Mouse (Mus musculus) liver, adult 2 months (tissue): ENCODE results near the gene Tagln. TPM values are rescaled to one million over a fixed set of nuclear protein-coding genes. Genes with fewer than 3 reads are reported as not detected.

Experiments
- DNase-seq: peaks from one replicate; pipeline ENCODE4 v3.0.0-alpha.2; 2011; ENCODE audit warnings: low read depth, low spot score; ENCODE audit errors: extremely low read depth
- H3K27ac ChIP-seq: fragments of 200-500 bp; replicated peaks from 2 replicates; pipeline ENCODE4 v1.5.1; 2012; ENCODE audit warnings: low read depth, mild to moderate bottlenecking, control low read depth, inconsistent platforms, low read length; ENCODE audit not compliant: insufficient read depth
- H3K27me3 ChIP-seq: fragments of 200-500 bp; 2 replicates; pipeline ENCODE4 v1.6.1; 2012; ENCODE audit warnings: mild to moderate bottlenecking, moderate library complexity, low read length, inconsistent platforms; ENCODE audit not compliant: control insufficient read depth, insufficient read depth
- H3K36me3 ChIP-seq: fragments of 200-500 bp; 2 replicates; pipeline ENCODE4 v1.6.1; 2012; ENCODE audit warnings: low read length, inconsistent platforms; ENCODE audit not compliant: control insufficient read depth, insufficient read depth
- H3K4me1 ChIP-seq: fragments of 200-500 bp; 2 replicates; pipeline ENCODE4 v1.6.1; 2011; ENCODE audit warnings: low read length; ENCODE audit not compliant: control insufficient read depth, insufficient read depth
- H3K4me3 ChIP-seq: fragments of 200-500 bp; 2 replicates; pipeline ENCODE4 v1.5.1; 2011; ENCODE audit warnings: low read depth, mild to moderate bottlenecking, control low read depth, low read length, moderate library complexity; ENCODE audit not compliant: insufficient read depth
- H3K79me2 ChIP-seq: fragments of 200-500 bp; 2 replicates; pipeline ENCODE4 v1.6.1; 2012; ENCODE audit warnings: inconsistent platforms, mild to moderate bottlenecking, low read length, moderate library complexity; ENCODE audit not compliant: control insufficient read depth, insufficient read depth
- H3K9ac ChIP-seq: fragments of 200-500 bp; 2 replicates; pipeline ENCODE4 v1.6.1; 2012; ENCODE audit warnings: low read depth, mild to moderate bottlenecking, control low read depth, inconsistent platforms, low read length
- CTCF ChIP-seq: fragments of 200-500 bp; IDR thresholded peaks from 2 replicates; pipeline ENCODE4 v1.5.1; 2011; ENCODE audit warnings: low read depth, low read length, control low read depth
- POLR2A ChIP-seq: fragments of 200-500 bp; IDR thresholded peaks from 2 replicates; pipeline ENCODE4 v1.6.1; 2011; ENCODE audit warnings: low read length, control low read depth; ENCODE audit not compliant: insufficient read depth; ENCODE audit errors: extremely low read depth
- WGBS: fragments of 180-500 bp; shearing (Covaris S2); methylation state at CpG from one replicate; pipeline ENCODE4 v1.1.7; 2018; 5-methylcytosine and 5-hydroxymethylcytosine counted together
- polyA plus RNA-seq: library from polyadenylated mRNA; depleted of rRNA; stranded (reverse); fragments of >200 nt; gene quantifications from 2 replicates; pipeline ENCODE4 v1.2.3, GENCODE M21; 2012
- total RNA-seq: library from RNA; depleted of rRNA; stranded (reverse); fragments of >200 nt; gene quantifications from 2 replicates; pipeline ENCODE4 v1.2.3, GENCODE M21; 2014

Gene Tagln
- total and polyA plus RNA-seq, 2 experiments, result 5.3 to 7.2 TPM

DNA sequence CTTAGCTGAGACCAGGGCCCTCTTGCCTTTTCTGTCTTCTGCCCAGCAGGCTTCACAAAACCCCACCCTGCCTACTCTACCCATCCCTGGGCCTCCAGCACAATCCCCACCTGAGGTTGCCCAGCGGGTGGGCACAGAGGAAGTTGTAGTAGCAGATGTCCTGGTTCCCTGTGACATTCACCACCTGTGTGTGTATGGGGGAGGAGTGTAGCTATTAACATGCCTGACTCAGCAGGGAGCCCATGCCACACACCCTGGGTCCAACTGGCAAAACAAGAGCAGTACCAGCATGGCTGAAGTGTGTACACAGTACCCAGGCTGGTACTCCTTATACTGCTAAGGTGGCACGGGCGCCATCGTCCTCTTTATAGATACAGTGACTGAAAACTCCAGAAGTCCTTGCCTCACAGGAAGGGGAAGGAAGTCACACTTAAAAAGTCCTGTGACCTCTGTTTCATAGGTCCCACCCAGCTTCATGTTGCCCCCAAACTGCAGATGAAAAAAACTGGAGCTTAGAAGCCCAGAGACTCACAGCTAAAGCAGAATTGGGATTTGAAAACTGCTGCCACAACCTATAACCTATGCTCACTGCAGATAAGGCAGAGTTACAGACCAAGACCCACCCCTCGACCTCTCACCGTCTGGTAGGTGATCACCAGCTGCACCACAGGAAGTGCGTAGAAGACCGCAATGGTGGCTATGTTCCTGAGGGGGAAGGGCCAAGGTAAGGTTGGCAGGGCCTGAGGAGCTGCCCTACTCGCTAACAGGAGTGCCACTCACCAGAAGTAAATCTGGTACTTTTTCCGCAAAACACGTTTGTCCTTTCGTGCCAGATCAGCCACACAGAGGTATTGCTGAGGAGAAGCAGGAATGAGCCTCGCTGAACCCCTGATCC lies 8.9 kb upstream of the Tagln start:
- Histone ChIP-seq H3K27me3 (no peaks in the 10 kb centered on the region), H3K4me3 (no peak overlapping the region), H3K4me1 (no peaks in the 10 kb centered on the region), H3K9ac (no peak overlapping the region), H3K36me3 (peaks cover 47% of the 10 kb centered on the region), H3K79me2 (no peaks in the 10 kb centered on the region), H3K27ac (no peak overlapping the region)
- no peak for TF ChIP-seq CTCF
- no peak for TF ChIP-seq POLR2A
- 86% methylated on average over 13 of the region's 13 CpGs for WGBS
- DNase-seq, result no peak

DNA sequence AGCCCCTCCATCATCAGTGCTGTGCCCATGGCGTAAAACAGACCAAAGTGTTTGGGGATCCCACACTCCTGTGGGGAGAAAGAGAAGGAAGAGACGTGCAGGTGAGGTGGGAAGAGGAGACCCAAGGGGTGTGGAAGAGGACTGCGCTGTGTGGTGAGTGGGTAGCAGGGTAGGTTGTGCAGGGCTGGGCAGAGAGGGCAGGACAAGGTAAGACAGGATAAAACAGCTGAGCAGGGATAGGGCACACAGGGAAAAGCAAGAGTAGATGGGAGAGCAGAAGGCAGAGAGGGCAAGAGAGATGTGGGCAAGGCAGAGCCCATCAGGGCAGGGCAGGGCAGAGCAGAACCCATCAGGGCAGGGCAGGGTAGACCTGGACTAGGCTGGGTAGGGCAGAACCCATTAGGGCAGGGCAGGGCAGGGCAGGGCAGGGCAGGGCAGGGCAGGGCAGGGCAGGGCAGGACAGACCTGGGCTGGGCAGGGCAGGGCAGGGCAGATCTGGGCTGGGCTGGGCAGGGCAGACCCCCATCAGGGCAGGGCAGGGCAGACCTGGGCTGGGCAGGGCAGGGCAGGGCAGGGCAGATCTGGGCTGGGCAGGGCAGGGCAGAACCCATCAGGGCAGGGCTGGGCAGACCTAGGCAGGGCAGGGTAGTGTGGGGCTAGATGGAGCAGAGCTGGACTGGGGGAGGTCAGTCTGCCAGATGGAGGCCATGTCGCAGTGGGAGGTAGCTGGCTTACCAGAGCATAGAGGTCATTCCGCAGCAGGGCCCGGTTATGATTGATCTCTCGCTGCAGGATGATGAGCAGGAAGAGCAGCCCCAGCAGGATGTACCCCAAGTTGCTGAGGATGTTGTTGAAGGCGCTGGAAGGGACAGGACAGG lies 8.0 kb upstream of the Tagln start:
- TF ChIP-seq POLR2A (no peak), CTCF (no peak)
- no peak for DNase-seq
- whole genome bisulfite sequencing, result 94% methylated on average over 8 of the region's 8 CpGs
- Histone ChIP-seq H3K36me3 (peaks cover 39% of the 10 kb centered on the region), H3K4me3 (no peak overlapping the region), H3K27ac (no peak overlapping the region), H3K4me1 (no peaks in the 10 kb centered on the region), H3K9ac (no peak overlapping the region), H3K27me3 (no peaks in the 10 kb centered on the region), H3K79me2 (no peaks in the 10 kb centered on the region)

DNA sequence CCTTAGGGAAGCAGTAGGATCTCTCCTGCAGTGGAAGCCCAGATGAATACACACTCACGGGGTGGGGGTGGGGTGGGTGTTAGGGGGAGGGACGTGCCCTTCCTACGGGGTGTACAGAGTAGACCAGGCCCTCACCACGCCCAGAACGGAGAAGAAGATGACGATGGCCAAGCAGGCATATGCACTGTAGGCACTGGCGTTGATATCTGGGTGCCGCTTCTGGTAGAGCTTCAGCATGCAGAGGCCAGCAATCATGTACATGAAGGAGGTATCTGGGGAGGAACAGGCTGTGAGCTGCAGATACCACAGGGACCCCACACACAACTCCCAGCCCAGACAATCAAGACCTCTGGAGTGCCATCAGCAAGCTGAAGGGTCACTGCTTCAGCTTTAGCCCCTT lies 7.1 kb upstream of the Tagln start:
- 95% methylated on average over 8 of the region's 8 CpGs for WGBS
- Histone ChIP-seq H3K4me1 (0 out of 2 replicates have a peak, but pooled peaks cover 4% of the 10 kb centered on the region), H3K36me3 (peaks cover 34% of the 10 kb centered on the region), H3K9ac (no peak overlapping the region), H3K27ac (no peak overlapping the region), H3K79me2 (no peaks in the 10 kb centered on the region), H3K4me3 (no peak overlapping the region), H3K27me3 (no peaks in the 10 kb centered on the region)
- DNase-seq, result no peak
- no peak for TF ChIP-seq POLR2A
- TF ChIP-seq CTCF, result no peak

DNA sequence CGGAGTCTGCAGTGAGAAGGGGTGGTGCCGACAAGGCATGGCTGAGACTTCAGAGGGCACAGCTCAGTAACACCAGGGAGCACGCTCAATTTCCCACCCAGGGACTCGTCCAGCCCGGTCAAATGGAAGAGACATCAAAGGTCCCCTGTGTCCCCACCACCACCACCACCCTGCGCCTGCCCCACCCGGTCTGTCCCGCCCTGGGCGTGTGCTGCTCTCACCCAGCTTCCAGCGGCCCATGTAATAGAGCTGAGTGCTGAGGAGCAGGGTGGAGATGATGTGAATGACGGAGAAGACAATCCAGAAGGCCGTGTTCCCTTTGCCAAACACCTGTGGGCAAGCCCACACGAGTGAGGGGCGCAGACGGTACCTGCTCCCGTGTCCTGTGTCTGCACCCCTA lies 6.6 kb upstream of the Tagln start:
- no peak for DNase-seq
- Histone ChIP-seq H3K36me3 (peaks cover 29% of the 10 kb centered on the region), H3K9ac (no peak overlapping the region), H3K27ac (no peak overlapping the region), H3K79me2 (no peaks in the 10 kb centered on the region), H3K4me3 (no peak overlapping the region), H3K27me3 (no peaks in the 10 kb centered on the region), H3K4me1 (peaks cover 6% of the 10 kb centered on the region; the same call in 1 of the 2 replicates)
- WGBS, result 97% methylated on average over 16 of the region's 16 CpGs
- TF ChIP-seq POLR2A (no peak), CTCF (no peak)

DNA sequence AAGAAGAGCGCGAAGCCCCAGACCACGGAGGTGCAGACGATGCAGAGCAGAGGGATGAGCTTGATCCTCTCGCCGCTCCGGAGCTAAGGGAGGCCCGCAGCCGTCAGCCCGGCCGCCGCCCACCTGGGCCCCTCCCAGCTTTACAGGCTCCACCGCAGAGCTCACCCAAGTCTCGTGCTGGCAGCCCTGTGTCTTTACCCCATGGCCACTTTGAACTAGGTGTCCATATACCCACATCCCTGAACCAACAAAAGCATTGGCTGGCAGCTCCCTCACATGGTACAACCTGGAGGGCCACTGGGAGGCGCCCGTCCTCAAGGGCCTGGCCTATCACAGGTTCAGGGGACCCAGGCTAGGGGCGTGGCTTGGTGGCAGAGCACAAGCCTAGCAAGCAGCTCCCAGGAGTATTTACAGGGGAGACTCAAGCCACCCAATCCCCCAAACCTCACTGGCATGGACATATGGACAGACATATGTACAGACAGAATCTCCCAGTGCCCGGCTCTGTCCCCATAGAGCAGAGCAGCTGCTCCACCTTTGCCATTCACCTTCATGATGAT lies 5.6 kb upstream of the Tagln start:
- H3K27ac ChIP-seq, result no peak overlapping the region
- WGBS, result 90% methylated on average over 18 of the region's 18 CpGs
- H3K4me3 ChIP-seq, result no peak overlapping the region
- H3K9ac ChIP-seq, result no peak overlapping the region
- no peaks in the 10 kb centered on the region for H3K27me3 ChIP-seq
- DNase-seq, result no peak
- H3K79me2 ChIP-seq, result no peaks in the 10 kb centered on the region
- peaks cover 24% of the 10 kb centered on the region for H3K36me3 ChIP-seq
- no peak for TF ChIP-seq CTCF
- H3K4me1 ChIP-seq, result peaks cover 8% of the 10 kb centered on the region; the same call in 1 of the 2 replicates
